14 mouse cellular contexts compared by ENCODE assay signal in the genomic region with DNA sequence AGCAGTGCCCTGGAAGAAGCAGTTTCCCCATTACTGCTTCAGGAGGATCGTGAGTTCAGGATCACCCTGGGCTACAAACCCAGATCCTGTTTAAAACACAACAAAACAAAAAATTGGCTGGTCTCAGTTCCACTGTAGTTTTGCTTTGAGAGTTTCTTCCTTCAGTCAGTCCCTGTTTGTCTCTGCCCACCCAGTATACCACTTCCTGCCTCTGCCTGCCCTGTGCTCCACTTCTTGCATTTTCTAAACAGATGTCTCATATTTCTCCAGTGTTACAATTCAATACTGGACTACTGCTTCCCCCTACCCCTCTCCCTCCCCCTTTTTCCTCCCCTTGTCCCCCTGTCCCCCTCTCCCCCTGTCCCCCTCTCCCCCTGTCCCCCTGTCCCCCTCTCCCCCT.
DNase-seq lines count a peak whose midpoint lies in the region; ATAC-seq lines count a peak whose summit lies in the region.
"Had no signal": no experiment of that assay in that cellular context is flagged by ENCODE, and none has a peak within 500 bp of the region (broad histone marks: within the 10 kb centered on the region; RNA-seq: fewer than 3 reads in every experiment).

No protein-coding gene starts in this region.

- no peaks in the 10 kb centered on the region for H3K36me3 ChIP-seq in forebrain, embryonic 10.5 days (replicated peaks)
- no peaks in the 10 kb centered on the region for H3K36me3 ChIP-seq in forebrain, embryonic 14.5 days (ENCODE audit: control insufficient read depth, insufficient read depth, low read length)
- H3K36me3 ChIP-seq: embryonic facial prominence, embryonic 12.5 days; forebrain, embryonic 12.5 days; G1E; hindbrain, embryonic 15.5 days; limb, embryonic 12.5 days had no signal

- H3K4me3 ChIP-seq in forebrain, embryonic 10.5 days = no peak overlapping the region
- no peak overlapping the region for H3K4me3 ChIP-seq in forebrain, embryonic 14.5 days (ENCODE audit: low read depth, low read length)
- H3K4me3 ChIP-seq: embryonic facial prominence, embryonic 12.5 days; forebrain, embryonic 12.5 days; hindbrain, embryonic 15.5 days; limb, embryonic 12.5 days had no signal

- no peak for DNase-seq in forebrain, embryonic 10.5 days (ENCODE audit: extremely low spot score, low spot score)
- DNase-seq in forebrain, embryonic 14.5 days (ENCODE audit: low spot score) = no peak
- DNase-seq in 3T3-L1 (ENCODE audit: low read depth, low spot score) = peak; percentile 27
- DNase-seq in thymus, adult 18-20 months = peak; percentile 45 to 65
- DNase-seq in left cerebral cortex, adult 11 months (ENCODE audit: low spot score) = no peak
- DNase-seq in cerebellum, adult 9-11 months = no peak
- DNase-seq in right cerebral cortex, postnatal 4 days = no peak
- DNase-seq: cerebellum, adult 9-10 months had no signal

- 79% methylated on average over 1 of the region's 1 CpGs for WGBS in forebrain, embryonic 10.5 days
- 81% methylated on average over 1 of the region's 1 CpGs for WGBS in forebrain, embryonic 14.5 days

- H3K27me3 ChIP-seq in forebrain, embryonic 10.5 days (ENCODE audit: poor library complexity, severe bottlenecking) = no peaks in the 10 kb centered on the region
- H3K27me3 ChIP-seq in forebrain, embryonic 14.5 days (replicated peaks; ENCODE audit: control insufficient read depth, insufficient read depth, low read length) = no peaks in the 10 kb centered on the region
- H3K27me3 ChIP-seq: embryonic facial prominence, embryonic 12.5 days; forebrain, embryonic 12.5 days; hindbrain, embryonic 15.5 days; limb, embryonic 12.5 days had no signal

- H3K4me2 ChIP-seq in forebrain, embryonic 14.5 days (ENCODE audit: low read length) = no peak overlapping the region
- H3K4me2 ChIP-seq: embryonic facial prominence, embryonic 12.5 days; forebrain, embryonic 12.5 days; hindbrain, embryonic 15.5 days; limb, embryonic 12.5 days had no signal

- no peak for ATAC-seq in forebrain, embryonic 14.5 days
- peak; percentile 74 for ATAC-seq in granulocyte monocyte progenitor cell, adult 5-6 weeks (replicated peaks; ENCODE audit: poor library complexity, severe bottlenecking)

- peak overlapping the region; percentile 3; the same call in 1 of the 2 replicates for H3K27ac ChIP-seq in forebrain, embryonic 10.5 days
- H3K27ac ChIP-seq in forebrain, embryonic 14.5 days (ENCODE audit: low read depth, low read length) = no peak overlapping the region
- H3K27ac ChIP-seq: embryonic facial prominence, embryonic 12.5 days; forebrain, embryonic 12.5 days; hindbrain, embryonic 15.5 days; limb, embryonic 12.5 days had no signal

- H3K9me3 ChIP-seq in forebrain, embryonic 10.5 days = no peaks in the 10 kb centered on the region
- no peaks in the 10 kb centered on the region for H3K9me3 ChIP-seq in forebrain, embryonic 14.5 days (replicated peaks; ENCODE audit: control insufficient read depth, low read length)
- H3K9me3 ChIP-seq: embryonic facial prominence, embryonic 12.5 days; forebrain, embryonic 12.5 days; G1E; hindbrain, embryonic 15.5 days; limb, embryonic 12.5 days had no signal

- H3K4me1 ChIP-seq in forebrain, embryonic 10.5 days = peaks cover 25% of the 10 kb centered on the region
- peaks cover 10% of the 10 kb centered on the region for H3K4me1 ChIP-seq in forebrain, embryonic 14.5 days (ENCODE audit: control insufficient read depth, insufficient read depth, low read length)
- H3K4me1 ChIP-seq: embryonic facial prominence, embryonic 12.5 days; limb, embryonic 12.5 days had no signal

- no peak overlapping the region for H3K9ac ChIP-seq in forebrain, embryonic 14.5 days (ENCODE audit: low read length)
- H3K9ac ChIP-seq: embryonic facial prominence, embryonic 12.5 days; forebrain, embryonic 12.5 days; hindbrain, embryonic 15.5 days; limb, embryonic 12.5 days had no signal

Comparison
In these comparisons a context has a peak if more than half of its experiments do, and no peak if none do; other contexts are left out.
1. DNase-seq: peak in 3T3-L1 (single experiment) and thymus, adult 18-20 months (2 of 2); none in forebrain, embryonic 10.5 days (single experiment), forebrain, embryonic 14.5 days (single experiment), left cerebral cortex, adult 11 months (single experiment), cerebellum, adult 9-11 months (single experiment) and right cerebral cortex, postnatal 4 days (single experiment).